Mouse (Mus musculus) liver, embryonic 12.5 days (tissue): Measurements from ENCODE around the gene Gm10518. TPM values are rescaled to one million over a fixed set of nuclear protein-coding genes. Genes with fewer than 3 reads are reported as not detected.

ENCODE experiments used
- ATAC-seq: fragments of 200-750 bp; cut with Nextera tagmentation; 2 replicates; pipeline ENCODE4 v1.8.0; 2017; ENCODE audit warnings: moderate number of reproducible peaks, mild to moderate bottlenecking, moderate library complexity
- H3K27ac ChIP-seq: fragments of 300-500 bp; sonication (generic); 2 replicates; pipeline ENCODE4 v1.5.1; 2016; ENCODE audit warnings: mild to moderate bottlenecking
- H3K27me3 ChIP-seq: fragments of 300-500 bp; sonication (generic); replicated peaks from 2 replicates; pipeline ENCODE4 v1.6.1; 2016; ENCODE audit warnings: mild to moderate bottlenecking, moderate library complexity
- H3K36me3 ChIP-seq: fragments of 300-500 bp; sonication (generic); 2 replicates; pipeline ENCODE4 v1.6.1; 2016; ENCODE audit warnings: mild to moderate bottlenecking, moderate library complexity
- H3K4me1 ChIP-seq: fragments of 300-500 bp; sonication (generic); 2 replicates; pipeline ENCODE4 v1.6.1; 2016
- H3K4me2 ChIP-seq: fragments of 300-500 bp; sonication (generic); 2 replicates; pipeline ENCODE4 v1.6.1; 2016; ENCODE audit warnings: mild to moderate bottlenecking, moderate library complexity
- H3K4me3 ChIP-seq: fragments of 300-500 bp; sonication (generic); 2 replicates; pipeline ENCODE4 v1.5.1; 2016; ENCODE audit warnings: mild to moderate bottlenecking, moderate library complexity
- H3K9ac ChIP-seq: fragments of 300-500 bp; sonication (generic); 2 replicates; pipeline ENCODE4 v1.6.1; 2016; ENCODE audit warnings: mild to moderate bottlenecking, moderate library complexity
- H3K9me3 ChIP-seq: fragments of 300-500 bp; sonication (generic); replicated peaks from 2 replicates; pipeline ENCODE4 v1.6.1; 2016; ENCODE audit warnings: mild to moderate bottlenecking, moderate library complexity
- WGBS: fragments of 180-500 bp; shearing (Covaris S2); methylation state at CpG from one replicate; pipeline ENCODE4 v1.1.7; 2016; ENCODE audit not compliant: insufficient replicate concordance; 5-methylcytosine and 5-hydroxymethylcytosine counted together
- polyA plus RNA-seq: library from polyadenylated mRNA; unstranded; fragments of >200 nt; fragmentation: Nextera tagmentation; extraction: Ambion mirVana; gene quantifications from 2 replicates; pipeline ENCODE4 v1.2.1, GENCODE M21; 2016

Gene Gm10518
- polyA plus RNA-seq, 1 experiment from 2014 or later = 0.61 TPM

DNA sequence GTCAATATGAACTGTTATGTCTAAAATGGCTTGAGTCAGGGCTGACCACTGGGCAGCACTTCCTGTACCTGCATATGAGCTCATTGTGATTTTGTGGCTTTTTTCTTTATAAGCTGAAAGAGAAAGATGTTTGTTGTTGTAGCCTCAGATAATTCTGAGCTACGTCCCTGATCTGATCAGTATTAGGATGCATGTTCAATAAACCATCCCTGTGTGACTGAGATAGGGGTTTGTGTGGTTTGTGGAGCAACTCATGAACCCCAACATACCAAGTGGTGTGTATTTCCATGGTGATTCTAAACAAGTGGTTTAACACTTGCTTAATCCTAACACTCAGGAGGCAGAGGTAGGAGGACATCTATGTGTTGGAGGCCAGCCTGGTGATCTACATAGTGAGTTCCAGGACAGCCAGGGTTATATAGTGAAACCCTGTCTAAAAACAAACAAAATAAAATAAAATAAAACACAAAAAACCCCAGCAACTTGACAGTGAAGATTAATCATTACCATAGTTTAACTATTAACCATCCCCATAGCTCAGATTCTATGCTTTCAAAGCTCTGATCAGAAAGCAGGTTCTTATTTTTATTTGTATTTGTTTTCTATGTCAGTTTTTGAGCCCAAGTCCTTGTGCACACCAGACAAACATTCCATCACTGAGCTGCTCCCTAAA, 32.7 kb downstream of the Gm10518 start:
- Histone ChIP-seq H3K4me1 (peaks cover 29% of the 10 kb centered on the region), H3K4me3 (no peak overlapping the region), H3K27ac (0 out of 2 replicates have a peak overlapping the region, but pooled peaks have one; percentile 1), H3K9me3 (no peaks in the 10 kb centered on the region), H3K36me3 (no peaks in the 10 kb centered on the region), H3K4me2 (no peak overlapping the region), H3K27me3 (no peaks in the 10 kb centered on the region), H3K9ac (no peak overlapping the region)
- no peak for ATAC-seq
- WGBS = 30% methylated on average over 1 of the region's 1 CpGs

DNA sequence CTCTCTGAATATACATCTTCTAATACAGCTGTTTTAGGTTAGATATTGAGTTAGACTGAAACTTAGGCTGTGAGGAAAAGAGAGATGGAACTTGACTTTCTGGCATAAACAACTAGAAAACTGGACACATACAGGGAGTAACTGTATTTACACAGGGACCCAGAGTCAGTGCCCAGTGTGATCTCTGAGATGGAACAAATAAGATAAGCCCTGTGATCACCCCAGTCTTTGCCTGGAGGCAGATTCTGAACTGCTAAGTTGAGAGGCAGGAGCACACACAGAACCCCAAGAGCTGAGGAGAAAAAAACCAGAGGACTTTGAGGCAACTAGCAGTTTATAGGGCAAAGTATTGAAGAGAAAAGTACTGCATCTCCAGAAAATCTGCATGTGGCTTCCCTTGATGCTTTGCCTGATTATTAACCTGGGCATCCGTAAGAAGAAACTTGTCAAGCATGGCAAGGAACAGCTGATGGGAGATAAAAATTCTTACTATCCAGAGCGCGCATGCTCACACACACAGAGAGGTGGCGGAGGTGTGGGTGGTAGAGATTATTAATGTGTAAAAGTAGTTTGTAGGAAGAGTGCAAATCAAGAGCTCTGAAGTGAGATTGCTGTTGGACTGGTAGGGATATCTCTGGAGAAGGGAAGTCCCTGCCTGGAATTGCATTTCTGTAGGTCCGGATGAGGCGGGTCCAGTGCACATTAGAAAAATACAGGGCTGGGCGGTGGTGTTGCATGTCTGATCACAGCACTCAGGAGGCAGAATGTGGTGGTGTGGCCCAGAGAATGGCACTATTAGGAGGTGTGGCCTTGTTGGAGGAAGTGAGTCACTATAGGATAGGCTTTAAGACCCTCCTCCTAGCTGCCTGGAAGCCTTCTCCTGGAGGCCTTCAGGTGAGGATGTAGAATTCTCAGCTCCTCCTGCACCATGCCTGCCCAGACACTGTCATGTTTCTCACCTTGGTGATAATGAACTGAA, 33.5 kb downstream of the Gm10518 start:
- peak; percentile 56 for ATAC-seq
- WGBS = 68% methylated on average over 7 of the region's 7 CpGs
- peaks cover 29% of the 10 kb centered on the region for H3K4me1 ChIP-seq
- no peak overlapping the region for H3K4me3 ChIP-seq
- 0 out of 2 replicates have a peak overlapping the region, but pooled peaks have one; percentile 1 for H3K27ac ChIP-seq
- H3K27me3 ChIP-seq = no peaks in the 10 kb centered on the region
- H3K36me3 ChIP-seq = no peaks in the 10 kb centered on the region
- H3K4me2 ChIP-seq = no peak overlapping the region
- H3K9ac ChIP-seq = no peak overlapping the region
- H3K9me3 ChIP-seq = no peaks in the 10 kb centered on the region

DNA sequence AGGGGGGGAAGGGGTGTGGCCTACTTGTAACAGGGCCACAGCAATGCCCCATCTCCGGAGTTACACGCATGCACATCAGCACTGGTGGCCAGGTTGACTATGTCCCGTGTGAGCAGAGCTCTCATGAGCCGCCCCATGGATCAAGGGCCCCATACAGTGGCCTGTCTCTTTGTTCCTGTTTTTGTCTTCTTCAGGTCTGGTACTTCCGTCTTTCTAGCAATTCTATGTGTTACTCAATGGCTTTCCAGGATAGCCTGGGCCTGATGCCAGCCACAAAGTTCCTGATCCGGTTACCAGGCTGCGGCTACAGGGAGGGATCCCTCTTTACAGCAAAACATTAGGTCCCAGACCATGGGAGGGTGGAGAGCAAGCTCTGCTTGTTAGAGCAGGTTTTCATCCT, 39.4 kb downstream of the Gm10518 start:
- H3K9me3 ChIP-seq = no peaks in the 10 kb centered on the region
- no peak overlapping the region for H3K27ac ChIP-seq
- 71% methylated on average over 7 of the region's 7 CpGs for WGBS
- no peaks in the 10 kb centered on the region for H3K36me3 ChIP-seq
- no peak overlapping the region for H3K9ac ChIP-seq
- ATAC-seq = no peak
- H3K4me1 ChIP-seq = peaks cover 13% of the 10 kb centered on the region
- no peak overlapping the region for H3K4me2 ChIP-seq
- no peaks in the 10 kb centered on the region for H3K27me3 ChIP-seq
- H3K4me3 ChIP-seq = no peak overlapping the region

DNA sequence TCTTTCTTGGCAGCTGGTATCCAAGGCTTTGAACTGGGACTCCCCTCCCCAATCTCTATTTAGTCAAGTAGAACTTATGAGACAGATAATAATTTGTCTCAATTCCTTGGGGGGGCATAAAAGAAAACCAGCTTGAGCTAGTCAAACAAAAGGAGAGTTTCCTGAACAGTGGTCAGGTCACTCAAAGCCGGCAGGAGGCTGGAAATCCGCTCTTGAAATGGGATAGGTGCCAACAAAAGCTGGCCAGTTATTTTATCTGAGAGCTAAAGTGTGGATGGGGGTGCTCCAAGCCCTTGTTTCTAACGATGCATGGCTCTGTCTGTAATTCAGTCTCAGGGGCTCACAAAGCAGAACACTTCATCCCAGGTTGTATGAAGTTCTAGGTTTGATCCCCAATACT, 40.8 kb downstream of the Gm10518 start:
- no peak for ATAC-seq
- Histone ChIP-seq H3K27me3 (no peaks in the 10 kb centered on the region), H3K27ac (no peak overlapping the region), H3K4me3 (no peak overlapping the region), H3K4me2 (no peak overlapping the region), H3K4me1 (peaks cover 19% of the 10 kb centered on the region), H3K36me3 (no peaks in the 10 kb centered on the region), H3K9me3 (no peaks in the 10 kb centered on the region), H3K9ac (no peak overlapping the region)
- 61% methylated on average over 3 of the region's 3 CpGs for WGBS

DNA sequence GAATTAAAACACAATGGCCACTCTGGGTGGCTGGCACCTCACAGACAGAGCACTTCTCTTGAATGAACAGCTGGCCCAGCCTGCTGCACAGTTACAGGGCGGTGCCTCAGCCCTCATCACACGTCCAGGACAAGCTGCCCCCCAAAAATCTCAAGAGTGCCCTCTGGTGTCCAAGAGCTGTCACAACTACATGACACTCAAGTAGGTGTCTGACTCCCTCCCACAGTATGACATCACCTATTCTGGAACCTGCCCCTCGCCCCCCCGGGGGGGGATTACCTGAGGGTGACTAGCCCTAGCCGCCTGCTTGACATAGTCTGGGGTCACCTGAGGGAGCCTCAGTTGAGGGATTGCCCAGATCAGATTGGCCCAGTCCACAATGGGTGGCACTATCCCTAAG, 41.7 kb downstream of the Gm10518 start:
- ATAC-seq = peak; percentile 85
- H3K4me2 ChIP-seq = no peak overlapping the region
- H3K36me3 ChIP-seq = no peaks in the 10 kb centered on the region
- no peak overlapping the region for H3K9ac ChIP-seq
- H3K27me3 ChIP-seq = no peaks in the 10 kb centered on the region
- H3K9me3 ChIP-seq = no peaks in the 10 kb centered on the region
- 16% methylated on average over 5 of the region's 5 CpGs for WGBS
- H3K4me3 ChIP-seq = no peak overlapping the region
- H3K4me1 ChIP-seq = peaks cover 19% of the 10 kb centered on the region
- no peak overlapping the region for H3K27ac ChIP-seq

DNA sequence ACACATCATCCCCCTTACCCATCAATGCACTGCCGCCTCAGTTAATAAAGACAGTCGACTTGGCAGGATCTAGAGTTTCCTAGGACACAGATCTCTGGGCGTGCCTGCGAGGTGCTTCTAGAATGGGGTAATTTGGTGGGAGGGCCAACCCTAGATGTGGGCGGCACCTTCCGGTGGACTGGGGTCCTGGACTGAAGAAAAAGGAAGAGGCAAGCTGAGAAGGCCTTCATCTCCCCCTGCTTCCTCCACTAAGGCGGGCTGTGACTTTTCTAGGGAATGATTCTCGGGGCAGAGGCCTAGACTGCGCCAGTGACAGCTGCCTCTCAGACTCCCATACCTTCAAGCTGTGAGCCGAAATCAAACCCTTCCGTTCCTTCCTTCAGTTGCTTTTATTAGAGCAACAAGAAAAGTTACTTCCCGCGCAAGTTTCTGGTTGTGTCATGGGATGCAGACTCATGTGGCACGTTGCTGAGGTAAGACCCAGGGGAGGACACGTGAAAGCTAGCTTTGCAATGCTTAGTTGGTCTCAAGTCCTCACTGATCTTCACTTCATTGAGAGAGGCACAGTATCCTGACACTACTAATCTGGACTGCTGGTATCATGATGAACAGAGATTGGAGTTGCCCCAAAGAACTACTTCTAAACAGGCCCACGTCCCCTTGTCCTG, 42.8 kb downstream of the Gm10518 start:
- Histone ChIP-seq H3K36me3 (no peaks in the 10 kb centered on the region), H3K27me3 (no peaks in the 10 kb centered on the region), H3K4me1 (peaks cover 19% of the 10 kb centered on the region), H3K9me3 (no peaks in the 10 kb centered on the region), H3K27ac (no peak overlapping the region), H3K4me3 (no peak overlapping the region), H3K9ac (no peak overlapping the region), H3K4me2 (no peak overlapping the region)
- ATAC-seq = no peak
- 68% methylated on average over 16 of the region's 16 CpGs for WGBS

DNA sequence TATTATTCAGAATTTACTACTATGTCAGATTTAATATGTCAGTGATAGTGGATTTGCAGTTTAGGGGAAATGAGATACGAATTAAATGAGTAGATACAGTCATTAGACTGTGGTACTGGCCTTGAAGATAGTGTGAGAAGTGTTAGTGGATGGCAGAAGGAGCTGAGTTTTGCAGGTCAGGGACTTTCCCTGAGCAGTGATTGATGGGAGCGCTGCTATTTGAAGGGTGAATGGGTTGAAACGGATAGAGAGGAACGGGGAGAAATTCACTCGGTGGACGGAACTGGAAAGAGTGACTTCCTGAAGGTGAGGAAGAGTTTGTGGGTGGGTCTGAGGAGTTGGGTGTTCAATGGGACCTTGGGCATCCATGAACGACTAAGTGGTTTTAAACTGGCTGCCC, 44.0 kb downstream of the Gm10518 start:
- H3K27ac ChIP-seq = no peak overlapping the region
- 0 out of 2 replicates have a peak overlapping the region, but pooled peaks have one; percentile 54 for H3K9ac ChIP-seq
- H3K9me3 ChIP-seq = no peaks in the 10 kb centered on the region
- no peak for ATAC-seq
- WGBS = 26% methylated on average over 7 of the region's 7 CpGs
- no peak overlapping the region for H3K4me3 ChIP-seq
- H3K27me3 ChIP-seq = no peaks in the 10 kb centered on the region
- peaks cover 19% of the 10 kb centered on the region for H3K4me1 ChIP-seq
- peak overlapping the region; percentile 70 for H3K4me2 ChIP-seq
- no peaks in the 10 kb centered on the region for H3K36me3 ChIP-seq

DNA sequence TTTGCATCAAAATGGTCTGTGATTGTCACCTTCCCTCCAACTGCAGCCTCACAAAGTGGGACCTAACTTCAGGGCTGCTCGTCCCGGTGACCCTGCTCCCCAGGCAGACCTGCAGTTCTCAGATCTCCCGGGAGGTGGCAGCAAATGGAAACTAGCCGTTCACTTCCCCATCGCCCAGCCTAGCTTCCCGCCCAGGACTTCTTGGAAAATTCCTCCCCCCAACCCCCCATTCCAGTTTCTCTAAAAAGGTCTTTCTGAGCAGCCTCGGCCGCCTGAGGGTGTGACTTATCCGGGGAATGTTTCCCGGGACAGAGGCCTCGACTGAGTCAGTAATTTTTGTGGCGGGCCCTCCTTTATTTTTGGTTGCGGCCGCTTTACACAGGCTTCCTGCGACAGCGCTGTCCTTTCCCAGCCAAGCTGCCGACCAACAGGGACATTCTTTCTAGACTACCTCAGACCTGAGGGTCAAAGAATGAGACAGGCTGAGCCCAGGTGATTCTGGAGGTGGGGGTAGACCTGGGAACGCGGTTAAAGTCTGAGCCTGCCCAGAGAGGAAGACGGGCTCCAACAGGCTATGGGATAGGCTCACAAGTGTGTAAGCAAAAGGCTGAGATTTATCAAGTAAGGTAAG, 44.7 kb downstream of the Gm10518 start:
- no peak overlapping the region for H3K27ac ChIP-seq
- H3K4me1 ChIP-seq = peaks cover 19% of the 10 kb centered on the region
- peak overlapping the region; percentile 70 for H3K4me2 ChIP-seq
- H3K9me3 ChIP-seq = no peaks in the 10 kb centered on the region
- H3K4me3 ChIP-seq = peak overlapping the region; percentile 47
- peak; percentile 45; the same call in 1 of the 2 replicates for ATAC-seq
- peak overlapping the region; percentile 54 for H3K9ac ChIP-seq
- no peaks in the 10 kb centered on the region for H3K27me3 ChIP-seq
- no peaks in the 10 kb centered on the region for H3K36me3 ChIP-seq
- WGBS = 9% methylated on average over 20 of the region's 20 CpGs

DNA sequence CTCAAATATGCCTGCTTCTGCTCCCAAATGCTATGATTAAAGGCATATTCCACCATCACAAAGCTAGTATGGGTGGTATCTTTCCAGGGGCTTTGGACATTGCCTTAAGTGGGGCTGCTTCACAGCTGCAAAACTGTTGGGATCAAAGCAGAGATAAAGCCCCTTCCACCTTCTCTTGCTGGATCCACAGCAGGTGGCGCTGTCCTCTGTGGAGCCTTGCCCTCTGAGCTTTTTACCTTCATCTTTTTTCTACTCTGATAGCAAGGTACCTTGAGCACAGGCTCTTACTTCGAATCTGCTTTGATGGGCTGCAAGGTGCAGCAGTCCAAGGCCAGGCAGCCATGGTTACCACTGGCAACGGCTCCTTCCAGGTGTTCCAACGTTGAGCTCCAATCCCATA, 50.2 kb downstream of the Gm10518 start:
- 22% methylated on average over 4 of the region's 4 CpGs for WGBS
- H3K36me3 ChIP-seq = no peaks in the 10 kb centered on the region
- H3K4me3 ChIP-seq = no peak overlapping the region

More for the DNA sequence above, 50.2 kb downstream of the Gm10518 start:
- Histone ChIP-seq H3K4me1 (peaks cover 29% of the 10 kb centered on the region), H3K9ac (peak overlapping the region; percentile 57; the same call in 1 of the 2 replicates), H3K27ac (peak overlapping the region; percentile 86), H3K27me3 (no peaks in the 10 kb centered on the region), H3K4me2 (peak overlapping the region; percentile 68), H3K9me3 (no peaks in the 10 kb centered on the region)
- ATAC-seq = peak; percentile 19; the same call in 1 of the 2 replicates
